Mouse (Mus musculus): Measurements from ENCODE around the gene Mmp14. TPM values are rescaled to one million over a fixed set of nuclear protein-coding genes. Genes with fewer than 3 reads are reported as not detected.

Gene Mmp14
- polyA plus RNA-seq (2017; shearing (Covaris generic)): 0.91 TPM

GRCm38 (mm10) chr14:54431334-54432077, at the start of gene Mmp14:
Mmp14 (plus strand) TSS chr14:54431612.

GRCm38 (mm10) chr14:54417623-54418081, 13.8 kb upstream of the Mmp14 start, which contains the start of gene Slc7a7:
Slc7a7 (minus strand) TSS chr14:54417780.

GRCm38 (mm10) chr14:54426689-54427398, 4.6 kb upstream of the Mmp14 start, which contains the start of gene Mrpl52:
Mrpl52 (plus strand) TSS chr14:54426909.

GRCm38 (mm10) chr14:54463959-54464292, 32.5 kb downstream of the Mmp14 start, which contains the start of gene Lrp10:
Lrp10 (plus strand) TSS chr14:54464137.

DNA sequence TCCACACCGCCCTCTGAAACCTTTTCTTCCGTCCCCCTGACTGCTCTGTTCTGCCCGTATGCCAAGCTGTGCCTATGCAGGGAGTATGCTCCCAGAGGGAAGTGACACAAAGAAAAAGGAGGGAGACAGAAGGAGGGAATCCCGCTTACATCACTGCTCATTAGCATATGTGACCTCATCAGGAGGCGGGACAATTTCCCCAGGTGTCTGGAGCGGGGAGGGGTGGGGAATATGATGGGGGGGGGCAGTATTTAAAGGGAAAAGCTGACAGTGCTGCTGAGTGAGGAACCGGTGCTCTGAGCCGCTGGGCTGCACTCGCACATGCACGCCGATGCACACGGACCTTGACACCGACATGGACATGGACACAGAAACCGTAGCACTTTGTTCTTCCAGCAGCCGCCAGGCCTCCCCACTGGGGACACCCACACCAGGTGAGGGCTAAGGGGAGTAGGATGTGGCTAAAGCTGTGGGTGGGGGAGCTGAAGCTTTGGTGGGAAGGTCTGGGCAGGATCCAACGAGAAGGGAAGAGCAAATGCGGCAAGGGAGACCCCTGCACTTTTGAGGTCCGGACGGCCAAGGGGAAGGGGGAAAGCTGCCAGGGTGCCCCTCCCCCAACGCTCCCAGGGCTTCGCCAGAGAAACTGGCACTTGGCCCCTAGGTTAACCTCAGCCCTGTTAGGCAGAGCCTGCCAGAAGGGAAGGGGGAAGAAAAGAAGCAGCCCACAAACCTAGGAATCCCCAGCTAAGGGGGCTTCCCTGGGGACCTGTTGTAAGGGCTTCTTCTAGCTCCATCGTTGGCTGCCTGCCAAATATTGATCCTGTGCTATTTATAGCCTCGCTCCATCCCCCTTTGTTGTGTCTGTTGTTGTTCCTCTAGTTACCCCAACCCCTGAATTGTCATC, 44.8 kb downstream of the Mmp14 start, which contains the start of gene Rem2:
Rem2 (plus strand) TSS at position 160 of the 904 bp plus-strand sequence.

Other genes starting within 250 kb of the Mmp14 start
- gene Dad1, start 177.5 kb upstream of the Mmp14 start, polyA plus RNA-seq (2017; shearing (Covaris generic)): 581 TPM
- 36.0 TPM for gene Abhd4, start 177.4 kb upstream of the Mmp14 start, polyA plus RNA-seq (2017; shearing (Covaris generic))
- gene Olfr49, start 146.7 kb upstream of the Mmp14 start, polyA plus RNA-seq (2017; shearing (Covaris generic)): not detected
- gene Oxa1l, start 70.8 kb upstream of the Mmp14 start, polyA plus RNA-seq (2017; shearing (Covaris generic)): 34.9 TPM
- 0.44 TPM for gene Slc7a7, start 13.8 kb upstream of the Mmp14 start, polyA plus RNA-seq (2017; shearing (Covaris generic))
- 128 TPM for gene Mrpl52, start 4.7 kb upstream of the Mmp14 start, polyA plus RNA-seq (2017; shearing (Covaris generic))
- gene Lrp10, start 32.5 kb downstream of the Mmp14 start, polyA plus RNA-seq (2017; shearing (Covaris generic)): 269 TPM
- gene Rem2, start 44.5 kb downstream of the Mmp14 start, polyA plus RNA-seq (2017; shearing (Covaris generic)): 0.26 TPM
- gene Prmt5, start 85.9 kb downstream of the Mmp14 start, polyA plus RNA-seq (2017; shearing (Covaris generic)): 26.2 TPM
- gene Haus4, start 123.0 kb downstream of the Mmp14 start, polyA plus RNA-seq (2017; shearing (Covaris generic)): 28.5 TPM
- gene Ajuba, start 145.9 kb downstream of the Mmp14 start, polyA plus RNA-seq (2017; shearing (Covaris generic)): 0.40 TPM
- 0.41 TPM for gene 4931414P19Rik, start 174.4 kb downstream of the Mmp14 start, polyA plus RNA-seq (2017; shearing (Covaris generic))
- gene Psmb5, start 186.4 kb downstream of the Mmp14 start, polyA plus RNA-seq (2017; shearing (Covaris generic)): 112 TPM
- gene Psmb11, start 189.8 kb downstream of the Mmp14 start, polyA plus RNA-seq (2017; shearing (Covaris generic)): not detected
- not detected for gene Gm17606, start 209.3 kb downstream of the Mmp14 start, polyA plus RNA-seq (2017; shearing (Covaris generic))
- 3.7 TPM for gene Cdh24, start 209.8 kb downstream of the Mmp14 start, polyA plus RNA-seq (2017; shearing (Covaris generic))

Data from effector memory CD4-positive, alpha-beta T cell, adult 5 months (primary cell).